Mouse (Mus musculus): ENCODE measurements around the gene Scd1.
"Not testable (repeated sequence)": the region's sequence is repeated elsewhere in the genome, so short reads cannot be mapped to it uniquely, and the experiment has no call there.

Scd1 gene

GRCm38 (mm10) chr19:44394972-44395371 lies 12.7 kb downstream of the Scd1 start:
- no peak for DNase-seq

GRCm38 (mm10) chr19:44393962-44394422 lies 13.7 kb downstream of the Scd1 start:
- DNase-seq: no peak

GRCm38 (mm10) chr19:44392339-44393009 lies 15.2 kb downstream of the Scd1 start:
- no peak for DNase-seq

- no peak for DNase-seq
Measured at GRCm38 (mm10) chr19:44391856-44392255, 15.8 kb downstream of the Scd1 start.

GRCm38 (mm10) chr19:44389507-44389906 lies 18.2 kb downstream of the Scd1 start:
- no peak for DNase-seq

- peak; percentile 94 for DNase-seq
Measured at GRCm38 (mm10) chr19:44388475-44389428, 18.9 kb downstream of the Scd1 start.

GRCm38 (mm10) chr19:44387746-44388474 lies 19.8 kb downstream of the Scd1 start:
- DNase-seq: no peak

GRCm38 (mm10) chr19:44387089-44387671 lies 20.5 kb downstream of the Scd1 start:
- DNase-seq: no peak

GRCm38 (mm10) chr19:44385887-44386498 lies 21.7 kb downstream of the Scd1 start:
- no peak for DNase-seq

- DNase-seq: no peak
Measured at GRCm38 (mm10) chr19:44382682-44383321, 24.9 kb downstream of the Scd1 start.

- no peak for DNase-seq
Measured at GRCm38 (mm10) chr19:44380065-44380464, 27.6 kb downstream of the Scd1 start.

- DNase-seq: no peak
Measured at GRCm38 (mm10) chr19:44379090-44379489, 28.6 kb downstream of the Scd1 start.

- DNase-seq: no peak
Measured at GRCm38 (mm10) chr19:44377629-44378375, 29.9 kb downstream of the Scd1 start.

- no peak for DNase-seq
Measured at GRCm38 (mm10) chr19:44376511-44376951, 31.1 kb downstream of the Scd1 start.

- DNase-seq: peak; percentile 86
Measured at GRCm38 (mm10) chr19:44372969-44373368, 34.7 kb downstream of the Scd1 start.

GRCm38 (mm10) chr19:44370231-44370630 lies 37.4 kb downstream of the Scd1 start:
- no peak for DNase-seq

GRCm38 (mm10) chr19:44369371-44369770 lies 38.3 kb downstream of the Scd1 start:
- DNase-seq: no peak

GRCm38 (mm10) chr19:44367076-44367475 lies 40.6 kb downstream of the Scd1 start:
- DNase-seq: not testable (repeated sequence)

- DNase-seq: no peak
Measured at GRCm38 (mm10) chr19:44365733-44366132, 41.9 kb downstream of the Scd1 start.

GRCm38 (mm10) chr19:44364029-44364428 lies 43.6 kb downstream of the Scd1 start:
- no peak for DNase-seq

- DNase-seq: peak; percentile 59
Measured at GRCm38 (mm10) chr19:44363529-44363928, 44.1 kb downstream of the Scd1 start.
